Mouse (Mus musculus) adrenal gland, adult (tissue): ENCODE data around the gene Col24a1.

ENCODE experiments used
- DNase-seq, 2 experiments: peaks; one replicate each; pipeline ENCODE4 v3.0.0; 2022 to 2023; ENCODE audit warnings: low spot score in 1 of 2; ENCODE audit not compliant: inconsistent age in 2 of 2

Col24a1 gene

GRCm38 (mm10) chr3:145292337-145293134, at the start of gene Col24a1:
Col24a1 (plus strand) TSS chr3:145292472.
- peak in 1 of 2 experiments; percentile 42 for DNase-seq

GRCm38 (mm10) chr3:145248040-145248439, 44.2 kb upstream of the Col24a1 start:
- DNase-seq = no peak

- DNase-seq = no peak
These were observed 39.2 kb upstream of the Col24a1 start for GRCm38 (mm10) chr3:145253066-145253465.

- no peak for DNase-seq
These were observed 37.4 kb upstream of the Col24a1 start for GRCm38 (mm10) chr3:145254764-145255396.

GRCm38 (mm10) chr3:145256647-145257046, 35.6 kb upstream of the Col24a1 start:
- DNase-seq = no peak

- DNase-seq = no peak
These were observed 32.6 kb upstream of the Col24a1 start for GRCm38 (mm10) chr3:145259678-145260077.

GRCm38 (mm10) chr3:145263131-145263530, 29.1 kb upstream of the Col24a1 start:
- no peak for DNase-seq

GRCm38 (mm10) chr3:145268066-145268465, 24.2 kb upstream of the Col24a1 start:
- peak in 1 of 2 experiments; percentile 37 for DNase-seq

- DNase-seq = no peak
These were observed 18.1 kb upstream of the Col24a1 start for GRCm38 (mm10) chr3:145274191-145274590.

- peak in 1 of 2 experiments; percentile 18 for DNase-seq
These were observed 935 bp downstream of the Col24a1 start for GRCm38 (mm10) chr3:145293207-145293606.

GRCm38 (mm10) chr3:145293623-145294307, 1.5 kb downstream of the Col24a1 start:
- DNase-seq = no peak

- DNase-seq = no peak
These were observed 7.8 kb downstream of the Col24a1 start for GRCm38 (mm10) chr3:145299980-145300591.

- DNase-seq = no peak
These were observed 13.0 kb downstream of the Col24a1 start for GRCm38 (mm10) chr3:145305311-145305710.

- DNase-seq = no peak
These were observed 14.9 kb downstream of the Col24a1 start for GRCm38 (mm10) chr3:145307209-145307608.

GRCm38 (mm10) chr3:145320587-145321274, 28.5 kb downstream of the Col24a1 start:
- DNase-seq = no peak

GRCm38 (mm10) chr3:145325402-145325801, 33.1 kb downstream of the Col24a1 start:
- DNase-seq = no peak

- DNase-seq = no peak
These were observed 39.4 kb downstream of the Col24a1 start for GRCm38 (mm10) chr3:145331642-145332041.

- DNase-seq = no peak
These were observed 41.8 kb downstream of the Col24a1 start for GRCm38 (mm10) chr3:145334046-145334445.

- DNase-seq = no peak
These were observed 44.9 kb downstream of the Col24a1 start for GRCm38 (mm10) chr3:145337161-145337560.

GRCm38 (mm10) chr3:145339851-145340499, 47.7 kb downstream of the Col24a1 start:
- DNase-seq = no peak
